Mouse (Mus musculus) thymus, adult 2 months (tissue): ENCODE data around the gene Mat2b. TPM values are rescaled to one million over a fixed set of nuclear protein-coding genes. Genes with fewer than 3 reads are reported as not detected.
"Not testable (repeated sequence)": the region's sequence is repeated elsewhere in the genome, so short reads cannot be mapped to it uniquely, and the experiment has no call there.

Experiments
- DNase-seq: peaks from one replicate; pipeline ENCODE4 v3.0.0; 2021
- H3K27ac ChIP-seq: fragments of 200-500 bp; 2 replicates; pipeline ENCODE4 v1.5.1; 2012; ENCODE audit warnings: low read length, control low read depth; ENCODE audit not compliant: control insufficient read depth, insufficient read depth
- H3K27me3 ChIP-seq: fragments of 200-500 bp; 2 replicates; pipeline ENCODE4 v1.6.1; 2012; ENCODE audit warnings: mild to moderate bottlenecking, low read length, moderate library complexity, mixed read lengths; ENCODE audit not compliant: control insufficient read depth, insufficient read depth
- H3K36me3 ChIP-seq: fragments of 200-500 bp; 2 replicates; pipeline ENCODE4 v1.6.1; 2012; ENCODE audit warnings: mild to moderate bottlenecking, low read length, moderate library complexity; ENCODE audit not compliant: control insufficient read depth, insufficient read depth
- H3K4me1 ChIP-seq: fragments of 200-500 bp; replicated peaks from 2 replicates; pipeline ENCODE4 v1.6.1; 2012; ENCODE audit warnings: low read length; ENCODE audit not compliant: control insufficient read depth, insufficient read depth
- H3K4me3 ChIP-seq: fragments of 200-500 bp; 2 replicates; pipeline ENCODE4 v1.5.1; 2012; ENCODE audit warnings: mild to moderate bottlenecking, low read length, control low read depth, moderate library complexity; ENCODE audit not compliant: control insufficient read depth, insufficient read depth
- CTCF ChIP-seq: fragments of 200-500 bp; IDR thresholded peaks from 2 replicates; pipeline ENCODE4 v1.5.1; 2012; ENCODE audit warnings: mild to moderate bottlenecking, control low read depth, low read length, moderate library complexity, borderline replicate concordance; ENCODE audit not compliant: control insufficient read depth, poor library complexity, insufficient read depth; ENCODE audit errors: extremely low read depth
- POLR2A ChIP-seq: fragments of 200-500 bp; IDR thresholded peaks from 2 replicates; pipeline ENCODE4 v1.6.1; 2012; ENCODE audit warnings: mild to moderate bottlenecking, low read length, control low read depth, moderate library complexity; ENCODE audit not compliant: control insufficient read depth, poor library complexity, insufficient read depth; ENCODE audit errors: extremely low read depth
- WGBS: fragments of 180-500 bp; shearing (Covaris S2); methylation state at CpG from one replicate; pipeline ENCODE4 v1.1.7; 2018; 5-methylcytosine and 5-hydroxymethylcytosine counted together
- polyA plus RNA-seq: library from polyadenylated mRNA; depleted of rRNA; stranded (reverse); fragments of >200 nt; gene quantifications from 2 replicates; pipeline ENCODE4 v1.2.3, GENCODE M21; 2012

Mat2b gene
- polyA plus RNA-seq, 1 experiment: 51.9 TPM

DNA sequence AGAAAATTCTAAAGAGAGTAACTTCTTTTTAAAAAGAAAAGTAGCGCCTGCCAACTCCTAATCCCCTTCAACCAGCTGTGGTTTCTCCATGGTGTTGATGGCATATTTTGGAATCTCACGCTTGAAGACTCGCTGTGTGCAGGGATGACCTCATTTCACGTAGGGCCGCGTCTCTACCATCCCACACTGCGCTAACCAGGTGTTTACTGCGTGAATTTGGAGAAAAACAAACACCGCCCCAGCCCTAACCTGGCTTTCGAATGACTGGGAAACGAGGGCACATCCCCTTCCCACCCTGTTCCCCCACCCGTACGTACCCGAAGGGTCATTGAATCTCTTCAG is 38.0 kb upstream of the Mat2b start:
- Histone ChIP-seq H3K27ac (no peak overlapping the region), H3K4me1 (peaks cover 3% of the 10 kb centered on the region), H3K4me3 (peak overlapping the region; percentile 45), H3K36me3 (peaks cover 17% of the 10 kb centered on the region), H3K27me3 (no peaks in the 10 kb centered on the region)
- no peak for DNase-seq
- no peak for TF ChIP-seq CTCF
- TF ChIP-seq POLR2A: no peak
- under 1% methylated on average over 14 of the region's 14 CpGs for WGBS

GRCm38 (mm10) chr11:40718324-40718723 is 23.3 kb upstream of the Mat2b start:
- Histone ChIP-seq H3K36me3 (peaks cover 71% of the 10 kb centered on the region), H3K27me3 (no peaks in the 10 kb centered on the region), H3K4me3 (no peak overlapping the region), H3K4me1 (no peaks in the 10 kb centered on the region), H3K27ac (no peak overlapping the region)
- TF ChIP-seq POLR2A: no peak
- no peak for TF ChIP-seq CTCF
- DNase-seq: no peak

- no peak for DNase-seq
- Histone ChIP-seq H3K4me3 (no peak overlapping the region), H3K27ac (no peak overlapping the region), H3K27me3 (no peaks in the 10 kb centered on the region), H3K4me1 (no peaks in the 10 kb centered on the region), H3K36me3 (peaks cover 66% of the 10 kb centered on the region)
- TF ChIP-seq POLR2A (no peak), CTCF (no peak)
- WGBS: 95% methylated on average over 5 of the region's 5 CpGs
Observed at GRCm38 (mm10) chr11:40715524-40715923, 20.5 kb upstream of the Mat2b start.

GRCm38 (mm10) chr11:40713858-40714257 is 18.9 kb upstream of the Mat2b start:
- no peak overlapping the region for H3K4me3 ChIP-seq
- no peak for DNase-seq
- WGBS: 61% methylated on average over 8 of the region's 8 CpGs
- H3K27me3 ChIP-seq: no peaks in the 10 kb centered on the region
- peaks cover 61% of the 10 kb centered on the region for H3K36me3 ChIP-seq
- H3K27ac ChIP-seq: no peak overlapping the region
- TF ChIP-seq CTCF (no peak), POLR2A (no peak)
- H3K4me1 ChIP-seq: no peaks in the 10 kb centered on the region

DNA sequence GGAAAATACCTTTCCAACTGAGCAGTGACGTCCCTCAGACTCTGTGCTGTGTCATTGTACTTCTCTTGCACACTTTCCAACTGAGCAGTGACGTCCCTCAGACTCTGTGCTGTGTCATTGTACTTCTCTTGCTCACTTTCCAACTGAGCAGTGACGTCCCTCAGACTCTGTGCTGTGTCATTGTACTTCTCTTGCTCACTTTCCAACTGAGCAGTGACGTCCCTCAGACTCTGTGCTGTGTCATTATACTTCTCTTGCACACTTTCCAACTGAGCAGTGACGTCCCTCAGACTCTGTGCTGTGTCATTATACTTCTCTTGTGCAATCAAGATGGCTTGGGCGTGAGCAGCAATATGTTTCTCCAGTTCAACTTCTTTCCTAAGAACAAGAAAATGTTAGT is 14.9 kb upstream of the Mat2b start:
- not testable (repeated sequence) for DNase-seq, H3K4me1 ChIP-seq, H3K27ac ChIP-seq, H3K4me3 ChIP-seq, H3K27me3 ChIP-seq
- 96% methylated on average over 6 of the region's 6 CpGs for WGBS
- peaks cover 64% of the 10 kb centered on the region for H3K36me3 ChIP-seq

DNA sequence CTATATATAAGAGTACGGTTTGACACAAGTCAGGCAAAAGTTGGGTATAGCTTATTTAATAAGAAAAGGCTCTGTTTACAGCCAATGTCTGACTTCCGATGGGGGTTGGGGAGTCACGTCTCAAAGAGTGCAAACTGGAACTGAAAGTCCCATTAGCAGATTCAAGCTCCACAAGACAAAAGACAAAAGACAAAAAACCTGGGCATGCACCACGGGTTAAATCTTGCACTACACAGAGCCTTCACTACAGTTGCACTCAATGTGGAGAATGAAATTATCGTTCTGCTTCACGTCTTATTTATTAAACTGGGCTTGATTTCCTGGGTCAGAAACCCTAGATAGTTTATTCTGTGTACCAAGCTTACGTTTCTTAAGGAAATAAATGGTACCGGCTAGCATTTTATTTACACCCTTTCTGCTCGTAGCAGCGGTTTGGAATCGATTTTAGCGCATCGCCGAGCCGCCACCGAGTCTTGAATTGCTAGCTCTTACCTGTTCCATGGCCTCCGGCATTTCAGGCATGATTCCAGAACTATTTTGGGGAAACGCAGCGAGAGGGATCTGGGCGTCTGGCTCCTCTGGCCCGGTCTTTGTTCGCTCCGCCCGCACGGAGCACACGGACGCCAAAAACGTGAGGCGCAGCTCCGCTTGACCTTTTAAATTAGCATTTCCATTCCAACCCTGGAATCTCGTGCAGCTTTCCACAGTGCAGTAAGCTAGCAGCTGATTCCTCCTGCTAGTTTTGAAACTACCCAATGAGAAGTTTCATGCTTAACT is 504 bp downstream of the Mat2b start:
- no peak for TF ChIP-seq CTCF
- TF ChIP-seq POLR2A: 0 out of 2 replicates have a peak, but pooled peaks have one; percentile 26
- WGBS: under 1% methylated on average over 31 of the region's 31 CpGs
- Histone ChIP-seq H3K4me1 (peaks cover 10% of the 10 kb centered on the region), H3K27ac (peak overlapping the region; percentile 79), H3K27me3 (no peaks in the 10 kb centered on the region), H3K36me3 (no peaks in the 10 kb centered on the region), H3K4me3 (peak overlapping the region; percentile 66)
- peak; percentile 71 for DNase-seq
